Mouse (Mus musculus): ENCODE results near the gene Olfr573-ps1. TPM values are rescaled to one million over a fixed set of nuclear protein-coding genes. Genes with fewer than 3 reads are reported as not detected.

Gene Olfr573-ps1
- not detected in 2 replicates for polyA plus RNA-seq (2015; fragmentation: Nextera tagmentation; extraction: Ambion mirVana)

DNA sequence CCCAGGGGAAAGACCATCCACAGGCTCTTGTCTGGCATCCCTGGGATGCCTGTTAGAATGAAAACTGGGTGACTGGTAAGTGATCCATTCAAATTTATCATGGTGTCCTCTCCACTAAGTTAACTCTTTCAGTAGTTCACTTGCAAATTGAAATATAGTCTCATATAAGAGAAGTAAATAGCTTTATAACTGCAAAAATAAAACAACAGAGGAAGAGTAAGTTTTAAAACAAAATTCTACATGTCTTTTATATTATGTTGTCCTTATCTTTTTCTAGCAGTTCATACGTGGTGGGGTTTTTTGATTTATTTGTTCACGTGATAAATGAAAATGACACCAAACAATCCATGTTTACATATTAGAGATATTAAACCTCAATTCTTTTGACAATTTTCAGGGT lies at the start of gene Olfr573-ps1:
Gene Olfr573-ps1 (minus strand): TSS at position 101 of the 400 bp plus-strand sequence.

DNA sequence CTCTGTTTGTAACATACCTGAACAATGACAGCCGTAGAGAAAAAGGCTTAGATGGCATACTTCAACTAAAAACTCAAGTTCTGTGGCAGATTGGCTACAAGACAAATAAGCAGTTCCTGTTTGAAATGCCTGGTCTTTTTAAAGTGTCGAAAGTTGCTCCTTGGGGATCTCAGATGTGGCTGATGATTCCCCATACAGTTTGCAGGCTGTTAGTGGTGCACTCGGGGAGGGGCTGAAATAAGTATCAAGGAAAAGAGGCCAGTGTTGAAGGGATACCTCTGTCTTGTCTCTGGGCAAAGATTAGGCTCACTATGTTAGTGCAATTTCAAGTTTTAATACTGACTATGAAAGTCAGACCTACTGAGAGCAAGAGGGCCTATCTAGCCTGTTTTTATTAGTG lies 46.8 kb upstream of the Olfr573-ps1 start, which contains the start of gene Olfr578:
Gene Olfr578 (minus strand): TSS at position 101 of the 400 bp plus-strand sequence.

DNA sequence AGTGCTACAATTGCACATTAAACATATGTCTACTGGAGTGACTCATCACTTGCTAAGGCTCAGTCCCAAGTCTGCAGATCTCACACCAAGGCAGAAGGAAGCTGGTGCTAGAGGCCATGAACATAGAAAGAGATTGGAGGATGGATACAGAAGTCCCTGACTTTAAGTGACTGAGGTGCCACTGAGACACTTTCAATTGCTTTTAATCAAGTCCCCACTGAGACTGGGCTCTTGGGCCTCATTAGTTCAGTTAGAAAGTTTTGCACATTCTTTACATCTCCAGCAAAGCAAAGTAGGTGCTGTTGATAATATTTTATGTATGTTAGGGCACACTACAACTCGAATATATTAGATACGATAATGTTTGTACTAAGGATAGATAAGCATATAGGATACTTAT lies 33.5 kb upstream of the Olfr573-ps1 start, which contains the start of gene Olfr577:
Gene Olfr577 (minus strand): TSS at position 101 of the 400 bp plus-strand sequence.

DNA sequence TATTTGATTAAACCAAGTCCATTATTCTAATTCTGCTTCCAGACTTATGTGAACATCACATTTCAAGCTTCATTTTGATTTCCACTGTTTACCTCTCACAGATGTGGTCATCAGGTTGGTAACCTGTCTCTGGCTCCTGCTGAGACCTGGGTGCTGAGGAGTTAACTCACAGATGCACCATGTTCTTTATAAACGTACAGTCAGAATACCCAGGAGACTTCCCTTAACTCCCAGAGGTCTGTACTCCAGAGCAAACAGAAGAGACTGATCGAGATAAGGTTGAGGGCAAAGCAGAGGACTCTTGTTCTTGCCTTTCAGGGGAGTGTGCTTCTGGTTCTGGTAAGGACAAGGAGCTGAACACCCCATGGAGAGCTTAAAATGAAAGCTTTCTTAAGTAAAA lies 20.0 kb upstream of the Olfr573-ps1 start, which contains the start of gene Olfr576:
Gene Olfr576 (plus strand): TSS at position 301 of the 400 bp plus-strand sequence.

DNA sequence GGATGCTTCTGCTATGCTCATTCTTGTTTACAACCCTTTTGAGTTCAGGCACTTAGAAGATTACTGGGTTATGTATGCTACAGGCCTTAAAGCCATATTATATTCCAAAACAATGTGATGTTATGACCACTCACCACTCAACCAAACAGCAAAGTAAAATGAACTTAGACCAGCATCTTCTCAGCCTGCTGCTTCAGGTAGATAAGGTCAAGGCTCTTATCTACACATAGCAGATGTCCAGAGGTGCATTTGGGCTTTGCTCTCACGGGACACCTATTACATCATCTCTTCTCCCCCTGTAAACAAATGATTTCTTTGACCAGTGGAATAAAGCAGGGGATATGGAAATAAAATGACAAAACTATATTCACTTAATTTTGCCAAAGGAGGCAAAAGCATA lies 16.2 kb upstream of the Olfr573-ps1 start, which contains the start of gene Olfr575:
Gene Olfr575 (minus strand): TSS at position 183 of the 400 bp plus-strand sequence.

DNA sequence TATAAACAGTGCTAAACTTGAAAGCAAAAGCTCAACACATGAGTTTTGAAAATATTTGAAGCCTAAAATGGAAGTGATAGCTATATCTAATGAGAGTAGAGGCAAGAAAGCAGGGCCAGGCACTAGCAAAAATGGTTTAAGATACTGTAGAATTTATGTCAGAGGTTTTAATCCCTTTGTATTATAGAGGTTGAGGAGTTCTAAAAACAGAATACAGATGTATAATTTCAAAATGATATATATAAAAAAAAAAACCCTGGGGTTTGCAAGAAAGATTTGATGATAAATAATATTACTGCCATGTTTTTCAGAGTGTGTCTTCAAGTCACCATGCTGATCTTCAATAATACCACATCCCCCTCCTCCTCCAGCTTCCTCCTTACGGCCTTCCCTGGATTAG lies 5.8 kb upstream of the Olfr573-ps1 start, which contains the start of gene Olfr574:
Gene Olfr574 (plus strand): TSS at position 301 of the 400 bp plus-strand sequence.

DNA sequence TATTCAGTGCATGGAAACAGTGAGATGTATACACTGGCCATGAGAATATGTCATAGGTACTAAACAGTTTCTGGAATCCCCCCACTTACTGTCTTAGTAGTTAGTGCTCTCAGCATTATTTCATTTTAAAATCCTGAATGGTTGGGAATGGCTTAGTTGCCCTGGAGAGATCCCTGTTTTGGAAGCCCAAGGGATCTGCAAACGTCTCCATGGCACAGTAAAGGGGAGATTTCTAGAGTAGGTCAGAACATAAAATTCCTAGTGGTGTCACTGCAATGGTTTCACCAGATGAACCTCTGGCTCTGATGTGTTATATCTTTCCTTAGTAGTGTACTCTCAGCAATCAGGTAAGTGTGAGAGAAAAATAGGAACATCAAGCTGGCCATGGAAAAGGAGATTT lies 18.3 kb downstream of the Olfr573-ps1 start, which contains the start of gene Olfr572:
Gene Olfr572 (plus strand): TSS at position 301 of the 400 bp plus-strand sequence.

DNA sequence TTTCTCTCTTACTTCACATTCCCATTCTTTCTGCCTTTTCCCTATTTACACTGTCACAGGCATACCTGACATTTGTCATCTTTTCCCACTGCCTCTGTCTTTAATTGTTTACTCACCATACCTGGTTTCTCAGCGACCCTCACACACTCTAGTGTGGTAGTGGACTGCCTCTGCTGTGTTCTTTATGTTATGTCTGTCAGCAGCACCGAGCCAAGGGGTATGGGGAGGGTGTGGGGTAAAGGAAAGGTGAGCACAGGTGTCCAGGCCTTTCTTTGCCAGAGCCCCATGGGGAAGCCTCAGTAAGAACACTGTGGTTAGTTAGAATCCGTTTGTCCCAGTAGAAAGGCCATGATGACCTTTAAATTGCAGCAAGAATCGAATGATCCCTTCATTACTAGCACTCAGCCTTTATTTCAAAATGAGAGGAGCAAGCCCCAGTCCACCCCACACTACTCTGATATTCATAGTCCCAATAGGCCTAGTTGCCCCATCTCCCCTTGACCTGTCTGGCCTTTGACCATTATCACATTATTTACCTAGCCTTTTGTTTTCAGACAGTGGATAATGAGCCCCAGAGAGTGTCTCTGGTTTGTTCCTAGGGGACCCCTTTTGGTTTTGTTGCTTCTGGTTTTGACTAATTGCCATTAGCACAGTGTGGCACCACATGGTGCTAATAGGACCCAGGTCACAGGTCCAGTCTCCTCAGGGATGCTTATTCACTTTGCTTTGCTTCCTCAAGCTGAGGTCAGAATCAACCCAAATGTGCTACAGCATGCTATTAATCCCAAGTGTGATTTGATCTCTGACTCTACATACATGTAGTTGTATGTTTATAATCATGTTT lies 25.1 kb downstream of the Olfr573-ps1 start, which contains the start of gene Olfr571:
Gene Olfr571 (minus strand): TSS at position 505 of the 844 bp plus-strand sequence.

Other genes with a start within 250 kb of the Olfr573-ps1 start
- not detected in 2 replicates for gene Olfr557, start 246.7 kb downstream of the Olfr573-ps1 start, polyA plus RNA-seq (2015; fragmentation: Nextera tagmentation; extraction: Ambion mirVana)
- gene Olfr558, start 240.4 kb downstream of the Olfr573-ps1 start, polyA plus RNA-seq (2015; fragmentation: Nextera tagmentation; extraction: Ambion mirVana): 3.7 and 3.8 TPM in 2 replicates
- not detected in 2 replicates for gene Olfr33, start 223.5 kb downstream of the Olfr573-ps1 start, polyA plus RNA-seq (2015; fragmentation: Nextera tagmentation; extraction: Ambion mirVana)
- not detected in 2 replicates for gene Olfr559, start 215.1 kb downstream of the Olfr573-ps1 start, polyA plus RNA-seq (2015; fragmentation: Nextera tagmentation; extraction: Ambion mirVana)
- gene Olfr560, start 183.2 kb downstream of the Olfr573-ps1 start, polyA plus RNA-seq (2015; fragmentation: Nextera tagmentation; extraction: Ambion mirVana): not detected in 2 replicates
- gene Olfr78, start 183.1 kb downstream of the Olfr573-ps1 start, polyA plus RNA-seq (2015; fragmentation: Nextera tagmentation; extraction: Ambion mirVana): 0.90 and 0.95 TPM in 2 replicates
- 0.09 and 0.23 TPM in 2 replicates for gene Olfr561, start 171.4 kb downstream of the Olfr573-ps1 start, polyA plus RNA-seq (2015; fragmentation: Nextera tagmentation; extraction: Ambion mirVana)
- not detected in 2 replicates for gene Olfr564, start 139.1 kb downstream of the Olfr573-ps1 start, polyA plus RNA-seq (2015; fragmentation: Nextera tagmentation; extraction: Ambion mirVana)
- gene Olfr566, start 83.8 kb downstream of the Olfr573-ps1 start, polyA plus RNA-seq (2015; fragmentation: Nextera tagmentation; extraction: Ambion mirVana): 0.15 TPM in 1 of 2 replicates, not detected in the other
- gene Olfr568, start 65.5 kb downstream of the Olfr573-ps1 start, polyA plus RNA-seq (2015; fragmentation: Nextera tagmentation; extraction: Ambion mirVana): not detected in 2 replicates
- gene Olfr569, start 51.7 kb downstream of the Olfr573-ps1 start, polyA plus RNA-seq (2015; fragmentation: Nextera tagmentation; extraction: Ambion mirVana): not detected in 2 replicates
- not detected in 2 replicates for gene Olfr570, start 48.0 kb downstream of the Olfr573-ps1 start, polyA plus RNA-seq (2015; fragmentation: Nextera tagmentation; extraction: Ambion mirVana)
- gene Olfr571, start 25.0 kb downstream of the Olfr573-ps1 start, polyA plus RNA-seq (2015; fragmentation: Nextera tagmentation; extraction: Ambion mirVana): not detected in 2 replicates
- gene Olfr572, start 18.2 kb downstream of the Olfr573-ps1 start, polyA plus RNA-seq (2015; fragmentation: Nextera tagmentation; extraction: Ambion mirVana): not detected in 2 replicates
- not detected in 2 replicates for gene Olfr574, start 5.9 kb upstream of the Olfr573-ps1 start, polyA plus RNA-seq (2015; fragmentation: Nextera tagmentation; extraction: Ambion mirVana)
- gene Olfr575, start 16.2 kb upstream of the Olfr573-ps1 start, polyA plus RNA-seq (2015; fragmentation: Nextera tagmentation; extraction: Ambion mirVana): not detected in 2 replicates
- gene Olfr576, start 20.1 kb upstream of the Olfr573-ps1 start, polyA plus RNA-seq (2015; fragmentation: Nextera tagmentation; extraction: Ambion mirVana): not detected in 2 replicates
- gene Olfr577, start 33.4 kb upstream of the Olfr573-ps1 start, polyA plus RNA-seq (2015; fragmentation: Nextera tagmentation; extraction: Ambion mirVana): not detected in 2 replicates
- not detected in 2 replicates for gene Olfr578, start 46.7 kb upstream of the Olfr573-ps1 start, polyA plus RNA-seq (2015; fragmentation: Nextera tagmentation; extraction: Ambion mirVana)
- gene Olfr582, start 95.4 kb upstream of the Olfr573-ps1 start, polyA plus RNA-seq (2015; fragmentation: Nextera tagmentation; extraction: Ambion mirVana): not detected in 2 replicates
- not detected in 2 replicates for gene Olfr583, start 108.7 kb upstream of the Olfr573-ps1 start, polyA plus RNA-seq (2015; fragmentation: Nextera tagmentation; extraction: Ambion mirVana)
- not detected in 2 replicates for gene Olfr584, start 139.3 kb upstream of the Olfr573-ps1 start, polyA plus RNA-seq (2015; fragmentation: Nextera tagmentation; extraction: Ambion mirVana)
- not detected in 2 replicates for gene Olfr585, start 155.1 kb upstream of the Olfr573-ps1 start, polyA plus RNA-seq (2015; fragmentation: Nextera tagmentation; extraction: Ambion mirVana)
- not detected in 2 replicates for gene Olfr586, start 183.1 kb upstream of the Olfr573-ps1 start, polyA plus RNA-seq (2015; fragmentation: Nextera tagmentation; extraction: Ambion mirVana)
- not detected in 2 replicates for gene Olfr588-ps1, start 198.3 kb upstream of the Olfr573-ps1 start, polyA plus RNA-seq (2015; fragmentation: Nextera tagmentation; extraction: Ambion mirVana)
- gene Olfr589, start 213.8 kb upstream of the Olfr573-ps1 start, polyA plus RNA-seq (2015; fragmentation: Nextera tagmentation; extraction: Ambion mirVana): not detected in 2 replicates
- not detected in 2 replicates for gene Olfr591, start 235.8 kb upstream of the Olfr573-ps1 start, polyA plus RNA-seq (2015; fragmentation: Nextera tagmentation; extraction: Ambion mirVana)
- gene Olfr592, start 242.2 kb upstream of the Olfr573-ps1 start, polyA plus RNA-seq (2015; fragmentation: Nextera tagmentation; extraction: Ambion mirVana): not detected in 2 replicates

Measured in skeletal muscle tissue, postnatal 0 days (tissue).